Mouse (Mus musculus): ENCODE measurements around the gene Unc5c.

DNA sequence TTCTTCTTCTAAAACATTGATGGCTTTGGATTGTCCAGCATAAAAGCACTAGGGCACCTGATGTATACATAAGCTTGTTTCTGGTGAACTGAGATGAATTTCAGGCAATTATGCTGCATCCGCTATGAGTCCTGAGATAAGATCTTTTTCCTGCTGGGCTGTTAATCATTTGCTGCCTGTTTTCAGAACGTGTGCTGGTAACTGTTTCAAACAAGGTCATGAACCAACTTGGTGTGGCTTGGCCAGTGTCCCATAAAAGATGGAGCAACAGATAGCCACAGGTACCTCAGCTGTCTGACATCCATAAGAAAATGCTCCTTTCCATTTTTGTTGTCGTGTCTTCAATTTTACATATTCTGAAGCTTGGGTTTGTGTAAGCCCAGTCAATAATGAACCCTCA, 314.2 kb downstream of the Unc5c start:
- no peak for TF ChIP-seq MYOG (IDR thresholded peaks at IDR 0.05; ENCODE audit: control insufficient read depth, extremely low read depth, insufficient read length)
- no peak for TF ChIP-seq MAX (IDR thresholded peaks at IDR 0.05)
- no peak for TF ChIP-seq CTCF (IDR thresholded peaks at IDR 0.05; ENCODE audit: control insufficient read depth, insufficient read depth, insufficient read length)
- no peak for TF ChIP-seq MYOD1 (IDR thresholded peaks at IDR 0.05; ENCODE audit: control insufficient read depth, insufficient read length, low read depth)
- TF ChIP-seq USF1 (IDR thresholded peaks at IDR 0.05; ENCODE audit: low read depth): no peak

All from C2C12 (cell line).